Mouse (Mus musculus) heart, embryonic 16.5 days (tissue): ENCODE data around the gene Vars2. TPM values are rescaled to one million over a fixed set of nuclear protein-coding genes. Genes with fewer than 3 reads are reported as not detected.

ENCODE experiments used
- ATAC-seq: fragments of 200-750 bp; cut with Nextera tagmentation; replicated peaks from 2 replicates; pipeline ENCODE4 v1.8.0; 2017; ENCODE audit warnings: moderate number of reproducible peaks; ENCODE audit not compliant: insufficient read depth, low FRiP score; ENCODE audit errors: extremely low read depth
- H3K27ac ChIP-seq: fragments of 300-500 bp; sonication (generic); 2 replicates; pipeline ENCODE4 v1.5.1; 2014; ENCODE audit warnings: mild to moderate bottlenecking, low read length, control low read depth, moderate library complexity
- H3K27me3 ChIP-seq: fragments of 300-500 bp; sonication (generic); 2 replicates; pipeline ENCODE4 v1.6.1; 2014; ENCODE audit warnings: low read length, mixed read lengths; ENCODE audit not compliant: control insufficient read depth, insufficient read depth
- H3K36me3 ChIP-seq: fragments of 300-500 bp; sonication (generic); 2 replicates; pipeline ENCODE4 v1.6.1; 2014; ENCODE audit not compliant: control insufficient read depth, insufficient read depth
- H3K4me1 ChIP-seq: fragments of 300-500 bp; sonication (generic); 2 replicates; pipeline ENCODE4 v1.6.1; 2014; ENCODE audit warnings: low read length, mixed read lengths; ENCODE audit not compliant: control insufficient read depth, insufficient read depth
- H3K4me2 ChIP-seq: fragments of 300-500 bp; sonication (generic); 2 replicates; pipeline ENCODE4 v1.6.1; 2014; ENCODE audit warnings: low read depth, mild to moderate bottlenecking, control low read depth, low read length
- H3K4me3 ChIP-seq: fragments of 300-500 bp; sonication (generic); 2 replicates; pipeline ENCODE4 v1.5.1; 2014; ENCODE audit warnings: mild to moderate bottlenecking, control low read depth, low read length
- H3K9ac ChIP-seq: fragments of 300-500 bp; sonication (generic); 2 replicates; pipeline ENCODE4 v1.6.1; 2014; ENCODE audit warnings: low read length, control low read depth
- H3K9me3 ChIP-seq: fragments of 300-500 bp; sonication (generic); replicated peaks from 2 replicates; pipeline ENCODE4 v1.6.1; 2016; ENCODE audit warnings: low read length; ENCODE audit not compliant: control insufficient read depth
- WGBS: fragments of 180-500 bp; shearing (Covaris S2); extraction: QIAGEN DNeasy Blood & Tissue Kit; methylation state at CpG from one replicate; pipeline ENCODE4 v1.1.7; 2014; 5-methylcytosine and 5-hydroxymethylcytosine counted together
- polyA plus RNA-seq: library from polyadenylated mRNA; unstranded; fragments of >200 nt; fragmentation: Nextera tagmentation; extraction: Ambion mirVana; gene quantifications from 2 replicates; pipeline ENCODE4 v1.2.1, GENCODE M21; 2015

Vars2 gene
- polyA plus RNA-seq, 1 experiment from 2014 or later = 12.8 TPM

DNA sequence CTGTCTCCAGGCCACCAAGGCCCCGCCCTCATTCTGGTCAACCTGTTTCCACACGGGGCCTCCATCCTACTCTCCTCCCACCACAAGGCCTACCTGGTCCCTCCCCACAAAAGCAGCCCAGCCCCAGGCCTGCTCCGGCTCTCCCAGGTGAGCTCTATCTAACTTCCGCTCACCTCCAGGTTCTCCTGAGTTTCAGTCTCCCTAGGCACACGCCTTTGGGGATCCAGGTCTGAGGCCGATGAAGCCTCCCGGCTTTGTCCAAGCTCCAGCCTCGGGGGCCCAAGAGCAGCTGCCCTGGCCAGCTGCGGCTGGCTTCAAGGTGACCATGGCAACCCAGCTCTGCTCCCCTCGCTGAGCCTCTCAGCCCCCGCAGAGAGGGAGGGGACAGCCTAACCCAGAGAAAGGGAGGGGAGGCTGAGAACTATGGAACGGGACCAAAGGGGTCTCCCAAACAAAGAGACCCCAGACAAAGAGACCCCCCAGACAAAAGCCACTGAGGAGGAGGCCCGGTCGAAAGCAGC lies 36.4 kb upstream of the Vars2 start:
- no peaks in the 10 kb centered on the region for H3K36me3 ChIP-seq
- H3K9ac ChIP-seq = peak overlapping the region; percentile 75
- peaks cover 51% of the 10 kb centered on the region for H3K4me1 ChIP-seq
- no peaks in the 10 kb centered on the region for H3K27me3 ChIP-seq
- H3K4me3 ChIP-seq = peak overlapping the region; percentile 51
- H3K27ac ChIP-seq = peak overlapping the region; percentile 92
- no peaks in the 10 kb centered on the region for H3K9me3 ChIP-seq
- WGBS = 5% methylated on average over 14 of the region's 14 CpGs
- no peak for ATAC-seq
- peak overlapping the region; percentile 71 for H3K4me2 ChIP-seq

- H3K4me3 ChIP-seq = peak overlapping the region; percentile 31
- H3K27ac ChIP-seq = peak overlapping the region; percentile 99
- ATAC-seq = no peak
- no peaks in the 10 kb centered on the region for H3K9me3 ChIP-seq
- 0 out of 2 replicates have a peak overlapping the region, but pooled peaks have one; percentile 25 for H3K9ac ChIP-seq
- H3K27me3 ChIP-seq = no peaks in the 10 kb centered on the region
- WGBS = 12% methylated on average over 2 of the region's 2 CpGs
- H3K36me3 ChIP-seq = no peaks in the 10 kb centered on the region
- peaks cover 56% of the 10 kb centered on the region for H3K4me1 ChIP-seq
- H3K4me2 ChIP-seq = peak overlapping the region; percentile 82
These were observed 35.7 kb upstream of the Vars2 start for GRCm38 (mm10) chr17:35703065-35703464.

- Histone ChIP-seq H3K4me3 (peak overlapping the region; percentile 87), H3K36me3 (no peaks in the 10 kb centered on the region), H3K9me3 (no peaks in the 10 kb centered on the region), H3K9ac (peak overlapping the region; percentile 93), H3K4me2 (peak overlapping the region; percentile 82), H3K4me1 (peaks cover 60% of the 10 kb centered on the region), H3K27me3 (no peaks in the 10 kb centered on the region), H3K27ac (peak overlapping the region; percentile 99)
- 20% methylated on average over 4 of the region's 4 CpGs for WGBS
- no peak for ATAC-seq
These were observed 35.2 kb upstream of the Vars2 start for GRCm38 (mm10) chr17:35702605-35703004.

- Histone ChIP-seq H3K4me3 (peak overlapping the region; percentile 87), H3K27ac (peak overlapping the region; percentile 99), H3K9ac (peak overlapping the region; percentile 93), H3K36me3 (no peaks in the 10 kb centered on the region), H3K4me2 (peak overlapping the region; percentile 82), H3K4me1 (peaks cover 66% of the 10 kb centered on the region), H3K9me3 (no peaks in the 10 kb centered on the region), H3K27me3 (no peaks in the 10 kb centered on the region)
- peak; percentile 12 for ATAC-seq
- 3% methylated on average over 16 of the region's 16 CpGs for WGBS
These were observed 34.6 kb upstream of the Vars2 start for GRCm38 (mm10) chr17:35701978-35702461.

- Histone ChIP-seq H3K4me2 (peak overlapping the region; percentile 82), H3K4me3 (peak overlapping the region; percentile 87), H3K9me3 (no peaks in the 10 kb centered on the region), H3K27ac (peak overlapping the region; percentile 99), H3K9ac (peak overlapping the region; percentile 93), H3K36me3 (no peaks in the 10 kb centered on the region), H3K27me3 (no peaks in the 10 kb centered on the region), H3K4me1 (peaks cover 66% of the 10 kb centered on the region)
- no peak for ATAC-seq
- WGBS = 1% methylated on average over 16 of the region's 16 CpGs
These were observed 34.0 kb upstream of the Vars2 start for GRCm38 (mm10) chr17:35701203-35701977.

DNA sequence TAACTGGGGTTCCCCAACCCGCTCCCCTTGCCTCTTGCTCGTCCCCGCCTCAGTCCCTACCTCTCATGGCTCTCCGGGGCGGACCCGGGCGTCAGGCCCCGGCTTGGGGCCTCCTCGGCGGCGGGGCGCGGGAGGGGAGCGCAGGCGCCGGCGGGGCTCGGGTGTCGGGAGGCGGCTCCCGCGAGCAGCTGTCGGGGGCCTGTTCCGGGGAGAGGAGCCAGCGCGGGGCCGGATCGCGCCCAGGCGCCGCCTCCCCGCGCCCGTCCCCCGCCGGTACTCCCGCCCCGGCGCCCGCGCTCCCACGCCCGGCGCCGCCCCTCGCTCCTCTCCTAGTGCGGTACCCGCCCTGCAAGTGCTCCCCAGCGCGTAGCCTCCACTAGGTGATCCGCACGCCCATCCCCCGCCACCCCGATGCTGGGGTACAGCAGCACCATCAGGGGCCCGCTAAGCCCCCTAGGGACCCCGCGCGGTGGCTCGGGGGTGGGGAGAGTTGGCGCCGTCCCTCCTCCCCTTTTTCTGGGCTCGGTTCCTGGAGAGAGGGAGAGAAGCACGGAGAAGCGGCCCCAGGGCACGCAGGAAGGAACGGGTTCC lies 33.1 kb upstream of the Vars2 start:
- Histone ChIP-seq H3K9ac (peak overlapping the region; percentile 93), H3K4me2 (peak overlapping the region; percentile 82), H3K4me3 (peak overlapping the region; percentile 87), H3K27ac (peak overlapping the region; percentile 99), H3K36me3 (peaks cover 5% of the 10 kb centered on the region), H3K9me3 (no peaks in the 10 kb centered on the region), H3K4me1 (peaks cover 58% of the 10 kb centered on the region), H3K27me3 (no peaks in the 10 kb centered on the region)
- WGBS = under 1% methylated on average over 47 of the region's 66 CpGs
- peak; percentile 76 for ATAC-seq

- Histone ChIP-seq H3K36me3 (peaks cover 10% of the 10 kb centered on the region), H3K27me3 (no peaks in the 10 kb centered on the region), H3K9ac (peak overlapping the region; percentile 93), H3K4me2 (peak overlapping the region; percentile 82), H3K4me1 (peaks cover 54% of the 10 kb centered on the region), H3K27ac (peak overlapping the region; percentile 99), H3K4me3 (peak overlapping the region; percentile 87), H3K9me3 (peaks cover 5% of the 10 kb centered on the region)
- ATAC-seq = peak; percentile 21
- 2% methylated on average over 19 of the region's 19 CpGs for WGBS
These were observed 32.5 kb upstream of the Vars2 start for GRCm38 (mm10) chr17:35699919-35700318.

DNA sequence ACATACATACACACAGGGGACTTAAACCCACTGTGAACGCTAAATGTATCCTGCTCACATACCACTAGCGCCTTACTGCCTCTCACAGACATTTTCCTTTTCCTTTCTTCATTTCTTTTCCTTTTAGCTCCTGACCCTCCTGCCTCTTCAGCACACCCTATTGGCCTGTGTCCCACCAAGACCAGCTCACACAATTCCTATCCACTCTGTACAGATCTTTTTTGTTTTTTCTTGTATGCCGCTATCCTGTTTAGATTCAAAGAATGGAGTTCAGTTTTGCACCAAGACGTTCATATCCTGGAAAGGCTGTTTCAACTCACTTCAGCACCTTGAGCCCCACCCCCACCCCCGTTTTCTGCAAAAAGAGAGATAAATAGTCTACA lies 31.1 kb upstream of the Vars2 start:
- peak overlapping the region; percentile 56 for H3K9ac ChIP-seq

More for the DNA sequence above, 31.1 kb upstream of the Vars2 start:
- Histone ChIP-seq H3K36me3 (peaks cover 13% of the 10 kb centered on the region), H3K4me3 (peak overlapping the region; percentile 34), H3K27me3 (no peaks in the 10 kb centered on the region), H3K4me1 (peaks cover 40% of the 10 kb centered on the region), H3K9me3 (peaks cover 5% of the 10 kb centered on the region), H3K4me2 (peak overlapping the region; percentile 66), H3K27ac (peak overlapping the region; percentile 75)
- ATAC-seq = no peak
- WGBS = 23% methylated on average over 5 of the region's 5 CpGs
